Mouse (Mus musculus): ENCODE measurements around the gene Kcnj1. TPM values are rescaled to one million over a fixed set of nuclear protein-coding genes. Genes with fewer than 3 reads are reported as not detected.

The Kcnj1 gene
- total RNA-seq, 2 experiments from 2014 or later, result not detected

DNA sequence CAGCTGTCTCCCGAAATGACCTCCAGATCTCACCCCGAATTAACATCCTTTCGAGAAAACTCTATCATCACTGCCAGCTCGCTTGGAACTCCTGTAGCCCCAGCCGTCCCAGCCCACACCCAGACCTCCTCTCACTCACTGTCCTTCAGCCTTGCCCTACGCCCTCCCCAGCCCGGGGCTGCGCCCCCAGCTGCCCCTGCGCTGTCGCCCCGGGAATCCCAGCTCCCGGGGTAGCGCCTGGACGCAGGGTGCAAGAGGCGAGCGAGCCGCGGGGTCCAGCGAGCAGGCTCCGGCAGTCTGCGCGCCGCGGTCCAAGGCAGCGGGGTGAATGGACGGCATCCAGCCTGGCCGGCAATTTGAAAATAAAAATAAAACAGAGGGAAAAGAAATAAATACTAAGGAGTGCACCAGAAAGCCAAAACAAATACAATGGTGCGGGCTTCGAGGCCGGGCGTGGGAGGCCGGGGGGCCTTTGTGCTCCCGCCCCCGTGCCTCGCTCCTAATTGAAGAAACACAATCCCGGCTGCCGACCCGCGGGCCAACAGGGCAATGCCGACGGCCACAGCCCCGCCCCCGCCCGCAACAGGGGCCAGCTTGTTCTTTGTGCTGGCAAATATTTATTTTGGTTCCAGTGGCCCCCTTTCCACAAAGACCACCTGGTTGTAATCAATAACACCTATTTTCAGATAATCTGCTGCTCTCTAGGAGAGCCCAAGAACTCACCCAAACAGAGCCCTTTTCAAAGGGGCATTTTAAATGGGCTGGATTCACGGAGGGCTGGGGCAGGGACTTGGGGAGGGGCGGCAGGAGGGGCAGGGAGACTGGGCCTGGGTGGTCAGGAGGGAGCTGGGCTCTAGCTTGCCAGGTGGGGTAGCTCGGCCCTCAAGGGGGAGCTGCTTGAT, 37.0 kb downstream of the Kcnj1 start:
- peak overlapping the region; percentile 38 for H3K4me3 ChIP-seq
- DNase-seq (ENCODE audit: low spot score in 2 of 2), result no peak
- no peak for TF ChIP-seq CTCF (conservative IDR thresholded peaks at IDR 0.05)
- H3K27ac ChIP-seq, result no peak overlapping the region

DNA sequence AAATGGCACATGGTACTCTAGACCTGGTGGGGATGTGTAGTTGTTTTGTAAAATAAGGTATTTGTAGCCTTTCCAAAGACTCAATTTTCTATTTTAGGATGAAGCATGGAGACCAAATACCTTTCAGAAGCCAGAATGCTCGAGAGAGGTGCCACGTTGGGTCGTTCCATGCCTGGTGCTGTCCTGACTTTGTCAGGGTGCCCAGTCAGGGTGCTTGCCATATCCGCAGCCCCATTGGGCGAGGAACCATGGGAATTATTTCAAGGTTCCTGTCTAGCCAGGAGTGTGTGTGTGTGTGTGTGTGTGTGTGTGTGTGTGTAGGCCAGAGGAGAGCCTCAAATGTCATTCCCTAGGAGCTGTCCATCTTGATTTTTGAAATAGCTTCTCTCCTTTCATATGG, 38.4 kb downstream of the Kcnj1 start:
- Histone ChIP-seq H3K27ac (no peak overlapping the region), H3K4me3 (no peak overlapping the region)
- TF ChIP-seq CTCF (conservative IDR thresholded peaks at IDR 0.05), result no peak
- no peak for DNase-seq (ENCODE audit: low spot score in 2 of 2)

DNA sequence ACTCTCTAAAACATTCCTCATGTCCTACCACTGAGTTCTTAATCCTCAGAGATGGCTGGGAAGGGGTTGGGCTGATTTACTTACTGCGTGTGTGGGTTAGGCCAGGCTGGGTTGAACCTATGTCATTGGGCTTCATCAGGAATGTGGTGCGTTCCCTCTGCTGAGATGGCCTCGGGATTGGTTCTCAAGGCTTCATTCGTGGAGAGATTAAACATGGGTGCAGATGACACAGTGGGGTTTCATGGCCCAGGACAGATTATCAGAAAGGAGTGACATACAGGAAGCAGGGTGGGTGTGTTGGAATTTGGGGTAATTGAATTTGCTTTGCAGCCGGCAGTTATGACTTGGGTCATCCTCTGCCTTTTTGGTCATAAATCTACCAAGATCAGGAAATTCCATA, 39.2 kb downstream of the Kcnj1 start:
- Histone ChIP-seq H3K27ac (no peak overlapping the region), H3K4me3 (no peak overlapping the region)
- no peak for TF ChIP-seq CTCF (conservative IDR thresholded peaks at IDR 0.05)
- DNase-seq (ENCODE audit: low spot score in 2 of 2), result no peak

DNA sequence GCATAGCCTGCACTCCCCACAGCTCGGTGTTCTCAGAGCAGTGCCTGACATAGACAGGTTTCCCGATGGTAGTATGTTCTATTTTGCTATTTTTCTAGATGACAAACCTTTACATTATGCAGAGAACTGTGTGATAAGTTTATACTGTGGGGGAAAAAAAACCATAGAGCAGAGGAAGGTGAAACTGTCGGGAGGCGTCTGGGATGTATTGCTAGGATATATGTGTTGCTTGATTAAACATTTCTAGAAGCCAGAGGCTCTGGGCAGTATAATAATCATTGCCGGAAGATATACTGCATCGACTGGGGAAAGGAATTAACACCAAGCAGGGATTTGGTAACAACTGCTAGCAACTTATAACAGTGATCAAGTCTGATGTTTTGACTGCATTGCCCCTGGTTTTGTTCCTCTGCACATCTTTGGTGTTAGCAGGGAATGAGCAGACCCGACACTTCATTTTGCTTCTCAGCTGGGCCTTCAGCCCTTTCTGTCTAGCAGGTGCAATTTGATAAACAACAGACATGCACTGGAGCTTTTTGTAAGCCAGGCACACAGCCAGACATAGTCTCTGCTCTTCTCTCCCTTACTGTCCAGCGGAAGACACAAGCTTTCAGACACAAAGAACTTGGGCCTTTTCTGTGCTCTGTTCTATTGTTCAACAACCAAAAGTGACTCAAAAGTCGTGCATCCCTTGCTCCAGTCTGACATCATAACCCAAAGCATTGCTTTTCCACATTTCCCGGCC, 40.7 kb downstream of the Kcnj1 start:
- H3K4me3 ChIP-seq, result no peak overlapping the region
- no peak for DNase-seq (ENCODE audit: low spot score in 2 of 2)
- no peak overlapping the region for H3K27ac ChIP-seq
- TF ChIP-seq CTCF (conservative IDR thresholded peaks at IDR 0.05), result no peak

DNA sequence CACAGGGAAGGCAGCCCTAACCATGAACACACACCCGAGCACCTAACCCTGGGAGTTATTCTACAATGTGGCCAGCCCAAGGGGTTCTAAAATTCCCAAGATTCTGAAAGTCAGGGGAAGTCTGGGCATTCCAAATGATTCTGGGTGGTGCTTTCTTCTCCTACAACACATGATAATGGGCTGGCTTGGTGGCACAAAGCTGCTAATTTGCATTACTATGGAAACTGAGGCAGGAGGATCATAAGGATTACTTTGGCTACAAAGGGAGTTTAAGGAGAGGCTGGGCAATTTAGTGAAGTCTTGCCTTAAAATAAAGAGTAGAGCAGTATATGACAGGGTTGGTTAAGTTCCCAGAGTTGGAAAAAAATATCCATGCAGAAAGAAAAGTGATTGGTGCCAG, 42.7 kb downstream of the Kcnj1 start:
- TF ChIP-seq CTCF (conservative IDR thresholded peaks at IDR 0.05), result no peak
- Histone ChIP-seq H3K27ac (no peak overlapping the region), H3K4me3 (no peak overlapping the region)
- DNase-seq (ENCODE audit: low spot score in 2 of 2), result no peak

DNA sequence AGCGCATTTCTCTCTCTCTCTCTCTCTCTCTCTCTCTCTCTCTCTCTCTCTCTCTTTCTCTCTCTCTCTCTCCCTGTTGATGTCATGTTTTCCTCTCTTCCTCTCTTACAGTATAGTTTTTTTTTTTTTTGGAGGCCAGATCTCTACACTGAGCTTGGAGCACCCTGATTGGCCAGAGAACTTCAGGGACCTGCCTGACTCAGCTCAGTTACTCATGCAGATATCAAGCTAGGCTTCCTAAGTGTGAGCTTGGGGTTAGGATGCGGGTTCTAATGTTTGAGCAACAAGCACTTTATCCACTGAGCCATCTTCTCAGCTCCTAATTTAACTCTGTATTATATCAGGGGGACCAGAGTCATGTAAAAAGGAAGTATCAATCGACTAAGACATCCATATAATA, 43.7 kb downstream of the Kcnj1 start:
- no peak overlapping the region for H3K27ac ChIP-seq
- no peak for TF ChIP-seq CTCF (conservative IDR thresholded peaks at IDR 0.05)

DNA sequence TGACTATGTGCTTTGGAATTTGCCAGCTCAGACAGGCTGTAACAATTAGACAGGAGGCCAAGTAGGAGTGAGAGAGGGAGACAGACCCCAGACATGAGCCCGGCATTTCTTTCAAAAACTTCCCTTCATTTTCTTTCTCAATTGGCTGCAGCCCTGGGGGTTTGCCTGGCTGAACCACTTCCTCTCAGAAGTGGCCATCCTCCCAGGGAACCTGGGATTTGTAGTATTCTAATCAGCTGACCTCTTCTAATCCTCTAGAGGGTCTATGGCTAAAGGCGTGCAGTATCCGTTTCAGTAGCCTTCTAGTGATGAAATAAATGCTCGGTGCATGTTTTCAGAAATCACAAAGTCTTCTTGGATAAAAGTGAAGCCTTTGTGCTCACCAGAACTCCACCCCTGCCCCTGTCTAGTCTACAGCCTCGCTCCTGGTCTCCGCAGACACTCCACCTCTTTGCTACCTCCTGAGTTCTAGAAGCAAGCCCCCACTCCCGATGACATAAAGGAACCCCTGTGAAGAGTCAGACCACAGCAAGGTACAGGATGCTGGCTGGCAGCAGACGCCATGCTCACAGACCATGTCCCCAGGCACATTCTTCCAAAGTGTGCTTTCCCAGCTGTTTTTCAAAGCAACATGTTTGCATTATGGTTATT, 45.3 kb downstream of the Kcnj1 start:
- DNase-seq (ENCODE audit: low spot score in 2 of 2), result no peak
- no peak overlapping the region for H3K27ac ChIP-seq
- TF ChIP-seq CTCF (conservative IDR thresholded peaks at IDR 0.05), result no peak
- no peak overlapping the region for H3K4me3 ChIP-seq

More for the DNA sequence above, 43.7 kb downstream of the Kcnj1 start:
- H3K4me3 ChIP-seq, result no peak overlapping the region
- DNase-seq (ENCODE audit: low spot score in 2 of 2), result no peak

DNA sequence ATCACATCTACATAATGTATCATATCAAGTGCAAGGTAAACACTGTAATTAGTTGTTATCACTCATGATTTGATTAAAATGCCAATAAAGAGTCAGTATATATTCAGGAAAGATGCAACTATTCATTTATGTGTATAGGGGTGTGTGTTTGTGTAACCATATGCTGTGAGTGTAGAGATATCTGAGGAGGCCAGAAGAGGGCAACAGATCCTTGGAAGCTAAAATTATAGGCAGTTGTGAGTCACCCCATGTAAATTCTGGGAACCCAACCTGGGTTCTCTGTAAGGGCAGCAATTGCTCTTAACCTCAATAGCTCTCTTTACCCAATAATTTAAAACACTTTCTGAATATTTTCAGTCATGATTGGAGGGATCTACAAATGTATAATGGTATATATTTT, 48.4 kb downstream of the Kcnj1 start:
- Histone ChIP-seq H3K4me3 (no peak overlapping the region), H3K27ac (no peak overlapping the region)
- DNase-seq (ENCODE audit: low spot score in 2 of 2), result no peak
- peak; percentile 24; the same call in 1 of the 2 replicates for TF ChIP-seq CTCF (conservative IDR thresholded peaks at IDR 0.05)

DNA sequence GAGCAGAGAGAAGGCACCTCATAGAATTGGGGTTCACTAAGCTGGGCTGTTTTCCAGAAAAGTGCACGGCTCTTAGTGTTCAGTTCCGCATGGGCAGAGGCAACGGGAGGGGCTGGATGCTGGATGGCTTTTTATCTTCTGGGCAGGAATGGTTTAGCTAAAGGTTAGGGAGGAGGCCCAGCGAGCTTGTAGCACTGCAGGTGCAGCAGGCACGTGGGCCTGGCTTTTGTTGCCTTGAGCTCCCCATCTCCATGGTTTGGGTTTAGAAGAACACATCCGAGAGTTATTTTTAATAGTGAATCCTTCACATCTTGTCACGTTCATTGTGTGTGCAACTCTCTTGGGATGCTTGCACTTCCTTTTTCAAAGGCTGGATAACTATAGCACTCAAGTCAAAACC, 53.0 kb downstream of the Kcnj1 start:
- no peak for DNase-seq (ENCODE audit: low spot score in 2 of 2)
- no peak for TF ChIP-seq CTCF (conservative IDR thresholded peaks at IDR 0.05)
- Histone ChIP-seq H3K4me3 (no peak overlapping the region), H3K27ac (no peak overlapping the region)

DNA sequence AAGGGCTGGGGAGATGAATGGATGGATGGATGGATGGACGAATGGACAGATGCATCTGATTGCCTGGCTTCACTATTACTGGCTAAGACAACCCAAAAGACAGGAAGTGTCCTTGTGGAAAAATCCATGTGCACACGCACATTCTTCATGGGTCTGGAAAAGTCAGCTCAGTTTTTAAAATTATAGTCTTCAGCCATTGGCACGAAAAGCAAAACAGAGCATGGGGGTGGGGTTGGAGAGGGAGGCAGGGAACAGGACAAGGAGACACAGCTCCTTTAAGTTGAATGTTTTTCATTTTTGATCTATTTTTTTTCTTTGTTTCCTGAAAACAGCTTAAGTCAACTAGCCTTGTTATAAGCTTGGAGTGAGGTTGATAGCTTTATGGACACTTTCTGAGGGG, 58.8 kb downstream of the Kcnj1 start:
- TF ChIP-seq CTCF (conservative IDR thresholded peaks at IDR 0.05), result no peak
- no peak for DNase-seq (ENCODE audit: low spot score in 2 of 2)
- Histone ChIP-seq H3K4me3 (no peak overlapping the region), H3K27ac (no peak overlapping the region)

DNA sequence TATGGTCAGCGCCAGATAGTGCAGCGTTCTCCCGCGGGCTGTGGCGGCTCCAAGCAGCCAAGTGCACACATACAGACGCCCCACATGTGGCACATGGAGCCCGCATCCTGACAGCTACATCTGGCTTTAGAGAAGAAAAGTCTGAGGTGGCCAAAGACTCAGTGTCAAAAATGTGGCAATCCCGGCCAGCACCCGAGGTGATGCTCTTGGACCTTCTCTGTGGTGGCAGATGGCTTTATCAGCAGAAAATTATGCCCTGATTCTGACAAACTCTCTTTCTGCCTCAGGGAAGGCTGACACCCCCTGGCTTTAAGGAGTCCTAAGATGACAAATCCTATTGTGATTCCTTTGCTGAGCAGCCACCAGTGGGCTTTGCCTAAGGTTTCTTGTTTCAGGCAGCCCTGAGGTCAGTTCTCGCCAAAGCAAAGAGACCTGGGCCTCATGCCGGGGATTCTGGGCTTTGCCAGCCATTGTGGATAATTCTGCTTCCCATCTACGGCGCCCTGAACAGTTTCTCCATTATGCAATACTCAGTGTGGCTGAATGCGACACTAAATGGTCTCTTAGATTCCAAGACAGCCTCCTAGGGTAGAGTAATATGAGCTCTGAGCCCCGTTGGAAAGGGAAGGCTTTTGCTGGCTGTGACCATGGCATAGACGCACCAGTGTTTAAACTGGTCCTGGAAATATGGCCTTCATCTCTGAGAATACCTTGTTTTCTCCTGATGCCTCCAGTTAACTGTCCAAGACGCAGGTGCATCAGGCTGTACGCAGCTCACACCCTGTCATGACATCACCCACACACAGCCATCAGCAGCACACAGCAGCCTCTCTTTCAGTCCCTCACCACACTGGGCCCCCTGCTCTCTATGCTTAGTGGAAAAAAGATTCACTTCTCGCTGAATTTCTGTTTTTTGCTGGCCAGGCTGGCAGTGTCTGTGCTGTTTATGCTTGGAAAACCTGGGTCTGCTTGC, 62.2 kb downstream of the Kcnj1 start:
- DNase-seq (ENCODE audit: low spot score in 2 of 2), result no peak
- TF ChIP-seq CTCF (conservative IDR thresholded peaks at IDR 0.05), result no peak
- H3K27ac ChIP-seq, result no peak overlapping the region
- no peak overlapping the region for H3K4me3 ChIP-seq

DNA sequence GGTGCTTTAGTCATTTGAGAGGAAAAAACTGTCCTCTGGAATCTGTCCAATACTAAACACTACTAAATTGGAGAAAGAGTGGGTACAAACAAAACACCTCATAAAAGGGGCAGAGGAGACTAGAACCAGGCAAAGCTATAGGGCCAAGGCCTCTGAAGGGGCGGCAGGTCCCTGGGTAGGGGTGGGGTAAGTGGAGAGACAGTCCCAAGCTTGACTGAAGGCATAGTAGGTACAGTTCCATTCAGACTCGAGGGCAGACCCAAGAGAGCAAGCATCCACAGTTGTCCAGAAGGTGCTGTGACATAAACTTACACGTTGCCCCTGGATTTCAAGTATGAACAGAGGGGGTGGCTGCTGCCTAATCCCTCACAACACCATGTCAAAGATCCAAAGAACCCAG, 70.8 kb downstream of the Kcnj1 start:
- Histone ChIP-seq H3K4me3 (no peak overlapping the region), H3K27ac (no peak overlapping the region)
- no peak for DNase-seq (ENCODE audit: low spot score in 2 of 2)
- no peak for TF ChIP-seq CTCF (conservative IDR thresholded peaks at IDR 0.05)

All from layer of hippocampus, adult 2 months (tissue).